Mouse (Mus musculus): ENCODE measurements around the gene Hmga2.

Gene Hmga2

GRCm38 (mm10) chr10:120475601-120476515, at the start of gene Hmga2:
TSS of gene Hmga2 (minus strand) at chr10:120476469.
- DNase-seq (ENCODE audit: low spot score): peak; percentile 47

- no peak for DNase-seq (ENCODE audit: low spot score)
Observed at GRCm38 (mm10) chr10:120522959-120523358, 46.7 kb upstream of the Hmga2 start.

DNA sequence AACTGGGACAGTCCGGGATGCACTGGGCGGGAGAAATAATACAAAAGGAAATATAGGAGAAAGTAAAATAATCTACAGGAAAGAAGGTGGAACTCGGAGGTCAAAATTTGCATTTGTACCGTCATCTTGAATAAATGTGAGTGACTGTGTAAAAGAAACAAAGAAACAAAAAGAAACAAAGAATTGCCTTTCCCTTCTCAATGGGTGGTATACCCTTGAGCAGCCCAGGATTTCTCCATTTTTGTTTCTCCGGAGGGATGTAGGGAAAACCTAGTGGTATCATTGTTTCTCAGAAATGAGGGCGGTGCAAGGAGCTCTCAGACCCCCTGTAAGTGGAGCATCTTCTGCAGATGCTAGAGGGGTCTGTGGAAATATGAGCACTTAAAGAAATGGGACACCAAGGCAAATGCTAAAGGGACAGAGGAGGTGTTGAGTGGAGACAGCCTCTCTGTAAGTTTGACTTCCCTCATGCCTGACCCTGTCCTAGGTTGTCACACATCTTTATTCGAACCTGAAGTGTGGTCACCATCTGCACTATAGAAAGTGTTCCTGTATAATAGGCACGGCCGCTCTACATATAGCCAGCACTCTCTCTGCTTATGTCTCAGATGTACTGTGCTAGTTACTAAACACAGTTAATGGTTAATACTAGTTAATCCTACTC, 45.8 kb upstream of the Hmga2 start:
- DNase-seq (ENCODE audit: low spot score): no peak

DNA sequence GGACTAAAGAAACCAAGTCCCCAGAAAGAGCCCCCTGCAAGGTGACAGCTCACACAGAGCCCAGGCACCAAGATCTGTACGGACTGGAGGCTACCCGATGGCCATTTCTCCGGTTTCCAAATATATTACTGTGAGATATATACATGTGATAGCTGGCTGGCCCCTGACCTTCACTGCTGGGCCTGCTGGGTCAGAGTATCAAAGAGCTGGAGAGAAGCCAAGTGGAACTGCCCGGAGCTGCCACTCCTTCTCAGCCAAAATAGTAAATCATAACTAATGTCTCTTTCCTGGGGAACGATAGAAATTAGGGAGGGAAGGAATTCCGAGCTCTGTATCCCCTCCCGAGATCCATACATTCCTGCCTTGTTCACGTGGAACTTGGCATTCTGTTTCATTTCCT, 40.0 kb upstream of the Hmga2 start:
- DNase-seq (ENCODE audit: low spot score): no peak

- no peak for DNase-seq (ENCODE audit: low spot score)
Observed at GRCm38 (mm10) chr10:120513721-120514120, 37.5 kb upstream of the Hmga2 start.

DNA sequence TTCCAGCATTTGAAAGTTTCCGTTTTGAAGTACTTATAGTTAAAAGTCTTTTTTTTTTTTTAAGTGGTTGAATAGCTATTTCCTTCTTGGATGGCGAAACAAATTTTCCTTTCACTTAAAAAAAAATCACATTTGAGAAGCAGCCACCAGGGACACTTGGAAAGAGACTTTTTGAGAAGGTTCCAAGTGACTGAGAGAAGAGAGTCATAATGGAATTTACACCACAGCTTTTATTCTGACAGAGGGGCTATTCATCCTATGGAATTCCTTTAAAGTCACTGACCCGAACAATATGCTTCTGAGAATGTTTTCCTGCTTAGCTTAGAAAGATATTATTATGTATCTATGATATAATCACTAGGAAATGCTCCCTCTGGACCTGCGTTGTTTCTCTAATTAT, 36.7 kb upstream of the Hmga2 start:
- no peak for DNase-seq (ENCODE audit: low spot score)

- DNase-seq (ENCODE audit: low spot score): no peak
Observed at GRCm38 (mm10) chr10:120512121-120512520, 35.9 kb upstream of the Hmga2 start.

GRCm38 (mm10) chr10:120503959-120504358, 27.7 kb upstream of the Hmga2 start:
- no peak for DNase-seq (ENCODE audit: low spot score)

- DNase-seq (ENCODE audit: low spot score): no peak
Observed at GRCm38 (mm10) chr10:120500794-120501193, 24.5 kb upstream of the Hmga2 start.

DNA sequence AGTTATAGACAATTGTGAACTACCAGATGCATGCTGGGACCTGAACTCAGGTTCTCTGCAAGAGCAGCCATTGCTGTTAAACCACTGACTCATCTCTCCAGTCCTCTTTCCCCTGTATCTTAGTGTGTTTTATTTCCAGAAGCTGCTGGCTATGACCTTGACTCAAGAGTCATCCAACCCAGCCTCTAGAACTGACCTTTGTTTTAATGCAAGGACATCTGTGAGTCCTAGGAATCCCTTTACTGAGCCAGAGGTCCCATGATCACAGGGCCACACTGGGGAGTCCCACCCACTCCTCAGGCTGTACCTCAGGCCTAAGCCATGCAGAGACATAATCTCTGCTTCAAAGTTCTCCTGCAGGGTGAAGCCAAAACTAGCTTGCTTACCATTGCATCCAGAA, 21.8 kb upstream of the Hmga2 start:
- no peak for DNase-seq (ENCODE audit: low spot score)

- no peak for DNase-seq (ENCODE audit: low spot score)
Observed at GRCm38 (mm10) chr10:120494653-120495052, 18.4 kb upstream of the Hmga2 start.

DNA sequence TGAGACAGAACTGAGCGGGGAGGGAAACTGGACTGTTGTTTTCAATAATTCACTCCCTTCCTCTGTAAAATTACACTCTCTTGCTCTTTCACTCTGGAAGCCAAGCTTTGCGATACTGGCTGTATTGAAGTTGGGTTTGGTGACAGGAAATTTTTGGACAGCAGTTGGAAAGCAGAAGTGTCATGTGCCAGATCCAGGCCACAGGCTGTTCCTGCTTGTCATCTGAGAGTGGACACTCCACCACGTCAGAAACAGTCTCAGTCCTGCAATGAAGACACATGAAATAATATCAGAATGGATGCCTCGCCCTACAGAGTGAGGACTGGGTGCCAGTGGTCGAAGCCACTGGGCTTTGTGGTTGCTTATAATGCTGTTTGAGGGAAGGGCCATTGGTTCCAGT, 15.2 kb upstream of the Hmga2 start:
- no peak for DNase-seq (ENCODE audit: low spot score)

DNA sequence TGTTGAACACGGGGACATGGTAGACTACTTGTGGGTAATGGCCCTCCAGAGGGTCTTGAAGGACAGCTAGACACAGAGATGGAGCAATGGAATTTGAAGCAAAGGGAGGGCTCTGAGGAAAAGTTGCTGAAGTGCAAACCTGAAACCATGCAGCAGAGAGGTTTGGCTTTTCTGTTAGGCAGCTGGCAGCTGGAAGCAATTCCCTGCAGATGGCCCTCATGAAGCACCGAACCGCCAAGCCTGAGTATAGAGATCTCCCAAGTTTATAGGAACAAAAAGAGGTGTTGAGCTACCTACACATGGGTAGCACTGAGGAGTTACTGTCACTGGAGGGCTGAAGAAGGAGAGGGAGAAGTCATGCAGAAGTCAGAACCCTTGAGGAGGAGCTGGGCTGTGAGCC, 13.3 kb upstream of the Hmga2 start:
- no peak for DNase-seq (ENCODE audit: low spot score)

DNA sequence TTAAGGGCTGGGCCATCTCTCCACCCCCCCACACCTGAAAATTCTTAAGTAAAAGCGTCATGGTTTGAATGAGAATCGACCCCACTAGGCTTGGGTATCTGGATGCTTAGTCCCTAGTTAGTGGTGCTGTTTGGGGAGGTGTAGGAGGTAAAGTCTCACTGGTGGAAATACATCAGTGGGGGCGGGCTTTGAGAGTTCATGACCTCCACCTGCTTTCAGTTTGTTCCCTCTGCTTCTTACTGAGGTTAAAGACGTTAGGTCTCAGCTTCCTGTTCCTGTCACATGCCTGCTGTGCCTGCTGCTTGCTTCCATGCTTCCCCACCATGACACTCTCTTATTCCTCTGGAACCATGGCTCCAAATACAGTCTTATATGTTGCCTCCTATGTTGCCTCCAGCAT, 12.3 kb upstream of the Hmga2 start:
- no peak for DNase-seq (ENCODE audit: low spot score)

- DNase-seq (ENCODE audit: low spot score): no peak
Observed at GRCm38 (mm10) chr10:120487881-120488280, 11.6 kb upstream of the Hmga2 start.

DNA sequence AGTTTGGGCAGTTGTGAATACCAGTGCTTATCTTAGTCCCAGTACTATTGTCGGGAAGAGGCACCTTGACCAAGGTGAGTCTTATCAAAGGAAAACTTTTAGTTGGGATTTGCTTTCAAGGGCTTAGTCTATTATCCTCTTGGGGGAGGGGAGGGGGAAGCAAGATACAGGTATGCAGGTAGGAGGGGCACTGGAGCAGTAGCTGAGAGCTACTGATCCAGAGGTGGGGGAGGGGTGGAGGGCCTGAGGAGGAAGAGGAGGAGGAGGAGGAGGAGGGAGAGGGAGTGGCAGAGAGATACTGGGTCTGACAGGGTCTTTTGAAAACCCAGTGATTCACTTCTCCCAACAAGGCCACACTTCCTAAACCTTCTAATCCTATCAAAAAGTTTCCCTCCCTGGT, 9.2 kb upstream of the Hmga2 start:
- DNase-seq (ENCODE audit: low spot score): no peak

DNA sequence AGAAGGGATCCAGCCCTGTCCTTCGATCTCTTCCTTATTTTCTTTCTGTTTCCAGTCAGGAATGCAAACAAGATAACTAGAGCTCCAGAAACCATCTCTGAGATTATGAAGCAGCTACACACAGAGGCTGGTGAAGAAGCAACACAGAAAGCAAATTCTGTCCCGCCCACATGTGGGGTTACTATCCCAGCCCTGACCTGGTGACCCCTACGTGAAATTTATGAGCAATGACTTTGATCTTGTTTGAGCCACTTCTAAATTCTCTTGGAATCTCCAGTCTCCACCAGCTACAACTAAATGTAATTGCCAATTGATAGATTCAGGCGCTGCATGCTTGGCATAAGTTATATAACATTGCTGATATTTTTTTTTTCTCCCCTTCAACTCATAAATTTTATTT, 7.9 kb upstream of the Hmga2 start:
- DNase-seq (ENCODE audit: low spot score): no peak

DNA sequence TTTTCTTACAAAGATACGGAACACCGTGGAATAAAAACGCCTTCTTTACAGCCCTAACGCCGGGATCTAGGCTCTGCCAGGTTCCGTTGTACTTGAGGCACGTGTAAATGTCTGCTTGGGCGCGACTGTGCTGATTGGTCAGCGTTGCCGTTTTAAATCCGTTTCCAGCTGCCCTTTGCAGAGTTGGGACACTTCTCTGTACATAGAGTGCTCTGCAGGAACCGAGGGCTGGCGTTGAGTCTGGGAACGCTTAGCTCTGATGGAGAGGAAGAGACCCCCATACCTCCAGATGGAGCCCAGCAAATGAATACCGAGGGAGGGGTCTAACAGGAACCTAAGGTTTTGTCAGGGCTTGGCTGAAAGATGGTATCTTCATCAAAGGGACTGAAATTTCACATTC, 1.9 kb upstream of the Hmga2 start:
- DNase-seq (ENCODE audit: low spot score): no peak

- no peak for DNase-seq (ENCODE audit: low spot score)
Observed at GRCm38 (mm10) chr10:120477501-120477900, 1.2 kb upstream of the Hmga2 start.

GRCm38 (mm10) chr10:120476516-120477336, 457 bp upstream of the Hmga2 start:
- peak; percentile 15 for DNase-seq (ENCODE audit: low spot score)

- peak; percentile 17 for DNase-seq (ENCODE audit: low spot score)
Observed at GRCm38 (mm10) chr10:120475041-120475541, 1.2 kb downstream of the Hmga2 start.

GRCm38 (mm10) chr10:120474301-120474700, 2.0 kb downstream of the Hmga2 start:
- DNase-seq (ENCODE audit: low spot score): no peak
